Mouse (Mus musculus): ENCODE data around the gene Itpkc.
A peak's percentile ranks its signal among the peaks of the same experiment; 100 is the strongest.

The Itpkc gene

GRCm38 (mm10) chr7:27237527-27237926, 9.1 kb upstream of the Itpkc start:
- no peak for DNase-seq (ENCODE audit: extremely low spot score, low spot score)

- DNase-seq (ENCODE audit: extremely low spot score, low spot score), result no peak
Measured at GRCm38 (mm10) chr7:27235726-27236125, 7.3 kb upstream of the Itpkc start.

GRCm38 (mm10) chr7:27233300-27233699, 4.8 kb upstream of the Itpkc start:
- DNase-seq (ENCODE audit: extremely low spot score, low spot score), result no peak

GRCm38 (mm10) chr7:27232781-27233281, 4.4 kb upstream of the Itpkc start, which contains the start of gene Coq8b:
Gene Coq8b (plus strand): TSS chr7:27233023.
- peak; percentile 95 for DNase-seq (ENCODE audit: extremely low spot score, low spot score)

GRCm38 (mm10) chr7:27231693-27232331, 3.4 kb upstream of the Itpkc start:
- DNase-seq (ENCODE audit: extremely low spot score, low spot score), result no peak

- DNase-seq (ENCODE audit: extremely low spot score, low spot score), result no peak
Measured at GRCm38 (mm10) chr7:27230781-27231180, 2.3 kb upstream of the Itpkc start.

GRCm38 (mm10) chr7:27228865-27229264, 404 bp upstream of the Itpkc start:
- no peak for DNase-seq (ENCODE audit: extremely low spot score, low spot score)

- DNase-seq (ENCODE audit: extremely low spot score, low spot score), result no peak
Measured at GRCm38 (mm10) chr7:27227676-27228075, 785 bp downstream of the Itpkc start.

- DNase-seq (ENCODE audit: extremely low spot score, low spot score), result no peak
Measured at GRCm38 (mm10) chr7:27227276-27227675, 1.2 kb downstream of the Itpkc start.

- no peak for DNase-seq (ENCODE audit: extremely low spot score, low spot score)
Measured at GRCm38 (mm10) chr7:27224877-27225575, 3.4 kb downstream of the Itpkc start.

GRCm38 (mm10) chr7:27222538-27222937, 5.9 kb downstream of the Itpkc start:
- no peak for DNase-seq (ENCODE audit: extremely low spot score, low spot score)

GRCm38 (mm10) chr7:27221939-27222338, 6.5 kb downstream of the Itpkc start:
- DNase-seq (ENCODE audit: extremely low spot score, low spot score), result no peak

GRCm38 (mm10) chr7:27219937-27220336, 8.5 kb downstream of the Itpkc start:
- DNase-seq (ENCODE audit: extremely low spot score, low spot score), result no peak

- no peak for DNase-seq (ENCODE audit: extremely low spot score, low spot score)
Measured at GRCm38 (mm10) chr7:27218586-27218985, 9.9 kb downstream of the Itpkc start.

- DNase-seq (ENCODE audit: extremely low spot score, low spot score), result no peak
Measured at GRCm38 (mm10) chr7:27212626-27213025, 15.8 kb downstream of the Itpkc start.

GRCm38 (mm10) chr7:27203730-27204449, 24.6 kb downstream of the Itpkc start:
- DNase-seq (ENCODE audit: extremely low spot score, low spot score), result no peak

- no peak for DNase-seq (ENCODE audit: extremely low spot score, low spot score)
Measured at GRCm38 (mm10) chr7:27198779-27199178, 29.7 kb downstream of the Itpkc start.

- DNase-seq (ENCODE audit: extremely low spot score, low spot score), result no peak
Measured at GRCm38 (mm10) chr7:27198355-27198754, 30.1 kb downstream of the Itpkc start.

- no peak for DNase-seq (ENCODE audit: extremely low spot score, low spot score)
Measured at GRCm38 (mm10) chr7:27197634-27198033, 30.8 kb downstream of the Itpkc start.

GRCm38 (mm10) chr7:27197136-27197535, 31.3 kb downstream of the Itpkc start:
- no peak for DNase-seq (ENCODE audit: extremely low spot score, low spot score)

GRCm38 (mm10) chr7:27195681-27196611, 32.5 kb downstream of the Itpkc start, which contains the start of the genes BC024978 and Snrpa:
Gene BC024978 (plus strand): TSS chr7:27195781.
Gene Snrpa (minus strand): TSS chr7:27196271.
- DNase-seq (ENCODE audit: extremely low spot score, low spot score), result peak; percentile 91
